Mouse (Mus musculus) heart, adult 2 months (tissue): ENCODE results near the gene Rfng.
"Not testable (repeated sequence)": the region's sequence is repeated elsewhere in the genome, so short reads cannot be mapped to it uniquely, and the experiment has no call there.

Source experiments
- CTCF ChIP-seq: fragments of 200-600 bp; IDR thresholded peaks from 2 replicates; pipeline ENCODE4 v1.8.1; 2022; ENCODE audit warnings: antibody characterized with exemption, mild to moderate bottlenecking, moderate library complexity
- EP300 ChIP-seq: fragments of 200-500 bp; IDR thresholded peaks from 2 replicates; pipeline ENCODE4 v1.6.1; 2011; ENCODE audit warnings: low read depth, low read length, control low read depth; ENCODE audit not compliant: insufficient read depth
- POLR2A ChIP-seq: fragments of 200-500 bp; IDR thresholded peaks from 2 replicates; pipeline ENCODE4 v1.6.1; 2011; ENCODE audit warnings: mild to moderate bottlenecking, low read depth, low read length, control low read depth; ENCODE audit not compliant: insufficient read depth

- TF ChIP-seq CTCF, POLR2A, EP300: not testable (repeated sequence)
Measured at GRCm38 (mm10) chr11:120788460-120788859, 4.5 kb upstream of the Rfng start.
